Mouse (Mus musculus) brain, embryonic 18.5 days (tissue): Measurements from ENCODE around the gene Itga3.

ENCODE experiments used
- DNase-seq: peaks from one replicate; pipeline ENCODE4 v3.0.0-alpha.2; 2012; ENCODE audit warnings: low read depth, low spot score

The Itga3 gene

DNA sequence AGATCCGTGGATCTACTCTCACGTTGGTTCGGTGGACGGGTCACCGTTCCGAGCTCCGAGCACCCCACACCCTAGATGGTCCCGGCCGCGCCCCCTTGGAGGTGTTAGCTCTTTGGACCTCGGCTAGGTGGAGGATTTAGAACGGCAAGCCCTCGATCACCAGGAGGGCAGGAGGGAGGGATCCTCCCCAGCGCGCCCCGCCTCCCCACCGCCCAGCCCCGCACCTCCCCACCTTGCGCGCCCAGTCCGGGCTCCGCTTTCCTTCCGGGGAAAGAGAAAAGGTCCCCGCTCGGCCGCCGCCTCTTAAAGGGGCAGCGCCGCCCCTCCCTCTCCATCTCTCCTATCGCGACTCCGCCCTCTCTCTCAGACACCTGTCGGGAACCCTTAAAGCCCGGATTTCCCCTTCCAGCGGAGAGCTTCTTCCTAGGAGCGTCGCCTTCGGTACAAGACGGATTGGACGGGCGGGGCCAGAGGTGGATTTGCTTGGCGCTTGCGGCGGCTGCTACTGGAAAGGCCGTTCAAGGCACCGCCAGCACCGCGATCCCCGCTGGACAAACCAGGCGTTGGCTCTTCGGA lies at the start of gene Itga3:
TSS of gene Itga3 (minus strand) at position 266 of the 576 bp plus-strand sequence.
- DNase-seq: no peak

DNA sequence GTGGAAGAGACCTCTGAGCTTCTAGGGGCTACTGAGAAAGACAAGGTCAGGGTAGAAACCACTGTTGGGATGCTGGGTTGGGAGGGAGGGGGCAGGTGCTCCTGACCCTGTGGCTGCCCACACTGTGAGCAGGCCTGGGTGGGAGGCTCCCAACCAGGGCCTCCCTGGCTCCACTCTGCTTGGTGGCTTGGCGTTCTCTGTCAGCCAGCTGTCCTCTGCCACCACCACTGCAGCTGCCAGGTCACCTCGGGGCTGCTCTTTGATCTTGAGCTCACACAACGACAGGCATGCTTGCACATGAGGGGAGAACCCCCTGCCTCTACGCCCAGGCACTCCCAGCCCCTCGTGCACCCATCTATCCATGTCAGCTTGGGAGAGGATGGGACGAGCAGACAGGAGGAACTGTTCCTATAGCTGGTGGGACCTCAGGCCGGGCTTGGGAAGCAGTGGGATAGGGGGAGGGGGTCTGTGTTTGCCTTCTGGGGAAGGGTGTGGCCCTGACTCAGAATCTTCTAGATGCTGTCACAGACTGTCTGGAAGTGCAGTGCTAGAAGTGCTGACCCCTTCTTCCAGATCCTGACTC lies 48.9 kb upstream of the Itga3 start:
- DNase-seq: no peak

DNA sequence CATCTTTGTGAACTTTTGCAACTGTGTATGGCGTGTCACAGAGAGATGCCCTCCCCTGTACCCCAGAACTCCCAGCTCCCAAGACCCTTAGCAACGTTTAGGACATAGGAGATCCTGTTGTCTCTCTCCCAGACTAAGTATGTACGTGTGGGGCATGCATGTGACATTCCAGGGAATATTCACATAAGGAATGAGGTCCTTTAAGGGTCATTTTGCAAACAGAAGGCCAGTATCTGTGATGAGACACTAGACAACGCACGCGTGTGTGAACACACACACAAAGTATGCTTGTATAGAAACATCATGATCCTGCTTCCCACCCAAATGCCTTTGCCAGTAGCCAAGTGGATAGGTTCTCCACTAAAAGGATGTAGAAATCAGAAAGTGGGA lies 45.5 kb upstream of the Itga3 start:
- DNase-seq: no peak

DNA sequence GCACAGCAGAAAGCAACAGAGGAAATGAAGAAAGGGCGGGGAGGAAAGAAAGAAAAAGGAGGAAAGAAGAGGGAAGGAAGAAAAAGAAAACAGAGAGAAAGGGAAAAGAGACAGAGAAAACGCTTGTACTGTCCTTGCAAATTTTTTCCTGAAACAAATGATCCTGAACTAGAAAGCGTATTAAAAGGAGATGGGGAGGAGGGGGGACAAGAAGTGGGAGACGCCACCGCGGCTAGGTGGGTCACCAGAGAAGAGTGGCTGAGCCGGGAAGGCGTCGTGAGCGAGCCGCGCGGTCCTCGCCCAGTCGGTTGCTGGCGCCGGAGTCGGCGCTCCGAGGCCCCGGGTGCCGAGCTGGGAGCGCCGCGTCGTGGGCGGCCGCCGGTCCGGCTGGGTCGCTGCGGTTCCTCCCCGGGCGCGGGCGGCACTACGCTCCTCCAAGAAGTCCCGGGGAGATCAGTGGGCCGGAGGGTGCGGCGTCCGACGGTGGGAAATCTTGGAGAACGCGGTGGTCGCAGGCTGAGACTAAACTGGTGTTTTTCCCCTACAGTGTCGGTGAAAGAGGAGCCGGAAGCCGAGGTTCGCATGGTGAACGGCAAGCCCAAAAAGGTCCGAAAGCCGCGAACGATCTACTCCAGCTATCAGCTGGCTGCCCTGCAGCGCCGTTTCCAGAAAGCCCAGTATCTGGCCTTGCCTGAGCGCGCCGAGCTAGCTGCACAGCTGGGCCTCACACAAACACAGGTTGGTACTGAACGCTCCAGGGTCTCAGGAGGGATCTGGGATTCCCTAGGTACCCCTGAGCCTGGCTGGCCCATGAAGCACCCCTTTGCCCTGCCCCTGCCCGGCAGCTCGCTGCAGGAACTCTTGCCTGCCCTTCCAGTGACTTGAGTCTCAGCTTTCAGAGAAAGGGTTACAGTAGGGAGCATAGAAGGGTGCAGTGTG lies 44.8 kb upstream of the Itga3 start:
- DNase-seq: no peak

DNA sequence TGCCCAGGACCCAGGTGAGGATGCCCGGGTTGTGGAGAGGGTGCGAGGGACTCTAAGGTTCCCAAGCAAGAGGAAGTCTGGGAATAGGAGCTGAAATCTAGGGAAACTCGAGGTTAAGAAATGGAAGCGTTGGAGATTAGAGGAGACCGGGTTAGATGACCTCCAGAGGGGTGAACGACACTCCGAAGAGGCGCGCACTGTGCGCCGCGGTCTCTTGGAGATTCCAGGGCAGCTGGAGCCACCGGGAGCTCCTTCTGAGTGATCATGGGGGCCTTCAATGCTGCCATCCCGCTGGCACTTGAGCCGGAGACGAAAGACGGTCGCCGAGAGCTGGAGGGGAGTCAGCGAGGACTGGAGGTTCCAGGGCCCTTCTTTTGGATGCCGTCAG lies 44.0 kb upstream of the Itga3 start:
- no peak for DNase-seq

DNA sequence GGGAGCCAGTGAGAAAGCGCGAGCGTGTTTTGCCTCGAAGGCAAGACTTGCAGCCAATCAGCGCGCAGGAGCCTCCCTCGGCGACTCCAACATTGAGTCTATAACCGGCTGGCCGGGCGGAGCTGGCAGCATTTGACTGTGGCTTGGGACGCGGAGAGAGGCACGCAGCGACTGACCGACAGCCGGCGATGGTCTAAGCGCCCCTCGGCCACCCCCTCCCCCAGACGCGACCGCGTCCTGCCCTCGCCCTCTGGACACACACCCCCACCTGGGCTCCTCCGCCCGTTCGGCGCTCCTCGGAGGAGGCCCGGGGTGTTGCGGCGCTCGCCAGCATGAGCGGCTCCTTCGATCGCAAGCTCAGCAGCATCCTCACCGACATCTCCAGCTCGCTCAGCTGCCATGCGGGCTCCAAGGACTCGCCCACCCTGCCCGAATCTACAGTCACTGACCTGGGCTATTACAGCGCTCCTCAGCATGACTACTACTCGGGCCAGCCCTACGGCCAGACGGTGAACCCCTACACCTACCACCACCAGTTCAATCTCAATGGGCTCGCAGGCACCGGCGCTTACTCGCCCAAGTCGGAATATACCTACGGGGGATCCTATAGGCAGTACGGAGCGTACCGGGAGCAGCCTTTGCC lies 43.5 kb upstream of the Itga3 start, which contains the start of gene Dlx3:
TSS of gene Dlx3 (plus strand) at position 130 of the 643 bp plus-strand sequence.
- DNase-seq: no peak

DNA sequence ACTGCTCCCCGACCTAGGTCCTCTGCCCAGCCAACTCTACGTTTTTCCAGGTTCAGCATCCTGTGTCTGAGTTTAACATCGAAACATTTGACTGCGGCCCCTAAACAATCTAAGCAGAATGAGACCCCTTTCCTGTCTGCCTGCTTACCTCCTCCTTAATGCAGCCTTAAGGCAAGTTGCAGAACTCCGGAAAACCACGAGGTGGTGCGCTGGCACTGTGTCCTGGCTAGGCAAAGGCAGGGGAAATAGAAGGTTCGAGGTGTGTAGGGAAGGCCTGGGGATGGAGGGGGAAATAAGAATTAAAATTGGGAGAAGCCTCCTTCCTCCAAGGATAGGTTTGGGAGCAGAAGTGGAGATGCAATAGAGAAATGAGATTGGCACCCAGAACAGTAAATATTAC lies 41.9 kb upstream of the Itga3 start:
- no peak for DNase-seq

DNA sequence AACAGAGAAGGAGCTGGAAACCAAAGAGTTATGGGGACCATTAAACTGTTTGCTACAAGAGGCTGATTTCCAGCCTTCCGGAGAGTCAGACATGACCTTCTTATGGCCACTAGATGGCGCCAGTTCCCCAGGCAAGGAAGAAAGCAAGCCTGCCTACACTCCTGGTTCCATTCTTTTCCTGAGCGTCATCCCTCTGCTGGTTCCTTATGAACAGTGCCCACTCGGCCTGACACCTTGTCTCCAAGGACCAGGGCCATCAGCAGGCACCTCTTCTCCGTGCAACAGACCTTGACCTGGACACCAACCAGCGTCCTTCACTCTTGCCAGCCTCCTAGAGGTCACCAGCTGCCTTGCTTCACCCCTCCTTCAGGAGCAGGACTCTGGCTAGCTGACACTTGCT lies 40.4 kb upstream of the Itga3 start:
- peak; percentile 58 for DNase-seq

DNA sequence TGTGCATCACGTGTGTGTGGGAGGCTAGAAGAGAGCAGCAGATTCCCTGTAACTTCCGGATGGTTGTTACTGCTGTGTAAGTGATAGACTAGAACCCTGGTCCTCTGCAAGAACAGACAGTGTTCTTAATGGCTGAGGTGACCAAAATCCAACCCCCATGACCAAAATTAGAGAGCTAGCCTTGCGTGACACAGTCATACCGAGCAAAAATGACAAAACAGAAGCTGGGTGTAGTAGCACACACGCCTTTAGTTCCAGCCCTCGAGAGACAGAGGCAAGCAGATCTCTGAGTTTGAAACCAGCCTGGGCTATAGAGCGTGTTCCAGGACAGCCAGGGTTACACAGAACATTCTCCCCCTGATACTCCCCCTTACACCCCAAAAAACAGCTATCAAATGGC lies 33.5 kb upstream of the Itga3 start:
- DNase-seq: no peak

DNA sequence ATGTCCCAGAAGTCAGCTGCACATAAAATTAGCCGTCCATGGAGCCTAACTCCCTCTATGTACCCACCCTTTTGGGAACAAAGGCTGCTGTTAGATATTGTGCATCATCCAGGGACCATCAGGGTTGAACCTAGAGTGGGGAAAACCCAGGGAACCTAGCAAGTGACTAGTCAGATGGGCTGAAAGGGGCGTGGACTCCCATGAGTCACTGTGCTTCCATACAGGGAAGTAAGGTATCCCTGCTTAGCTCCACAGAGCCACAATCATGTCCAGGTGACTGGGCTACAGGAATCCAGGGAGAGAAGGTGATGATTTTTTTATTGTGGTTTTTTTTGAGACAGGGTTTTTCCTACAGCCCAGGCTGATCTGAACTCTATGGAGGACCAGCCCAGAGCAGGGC lies 32.4 kb upstream of the Itga3 start:
- DNase-seq: no peak

DNA sequence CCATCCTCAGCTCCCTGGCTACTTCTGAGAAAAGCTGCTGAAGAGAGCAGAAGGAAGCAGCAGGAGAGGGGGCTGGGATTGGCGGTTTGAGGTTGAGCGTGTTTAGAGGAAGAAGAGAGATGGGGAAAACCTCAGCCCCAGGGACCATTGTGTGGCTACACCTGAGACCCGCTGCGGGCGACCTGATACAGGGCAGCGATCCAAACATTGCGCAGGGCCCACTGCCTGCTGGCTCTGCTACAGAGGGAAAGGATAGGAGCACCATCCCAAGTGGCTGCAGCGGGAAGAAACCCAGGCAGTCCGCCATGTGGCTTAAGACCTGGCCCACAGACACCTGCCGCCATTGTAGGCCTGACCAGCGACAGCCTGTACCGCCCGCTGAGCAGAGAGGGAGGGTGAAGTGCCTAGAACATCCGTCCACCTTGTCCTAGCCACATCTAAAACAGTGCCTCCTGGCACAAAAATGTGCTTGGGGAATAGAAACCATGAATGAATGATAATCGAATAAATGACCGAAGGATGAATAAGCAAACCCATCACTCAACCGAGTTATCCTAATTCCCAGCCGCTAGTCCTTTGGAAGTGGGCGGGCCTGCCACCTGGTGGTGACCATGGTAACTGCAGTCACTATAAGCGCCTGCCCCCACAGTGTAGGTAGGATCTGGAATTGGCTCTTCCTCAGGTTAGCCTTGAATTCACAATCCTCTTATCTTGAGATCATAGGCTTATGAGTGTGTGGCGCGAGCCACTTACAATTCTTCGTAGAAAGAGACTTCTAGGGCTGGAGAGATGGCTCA lies 30.0 kb upstream of the Itga3 start:
- DNase-seq: no peak

DNA sequence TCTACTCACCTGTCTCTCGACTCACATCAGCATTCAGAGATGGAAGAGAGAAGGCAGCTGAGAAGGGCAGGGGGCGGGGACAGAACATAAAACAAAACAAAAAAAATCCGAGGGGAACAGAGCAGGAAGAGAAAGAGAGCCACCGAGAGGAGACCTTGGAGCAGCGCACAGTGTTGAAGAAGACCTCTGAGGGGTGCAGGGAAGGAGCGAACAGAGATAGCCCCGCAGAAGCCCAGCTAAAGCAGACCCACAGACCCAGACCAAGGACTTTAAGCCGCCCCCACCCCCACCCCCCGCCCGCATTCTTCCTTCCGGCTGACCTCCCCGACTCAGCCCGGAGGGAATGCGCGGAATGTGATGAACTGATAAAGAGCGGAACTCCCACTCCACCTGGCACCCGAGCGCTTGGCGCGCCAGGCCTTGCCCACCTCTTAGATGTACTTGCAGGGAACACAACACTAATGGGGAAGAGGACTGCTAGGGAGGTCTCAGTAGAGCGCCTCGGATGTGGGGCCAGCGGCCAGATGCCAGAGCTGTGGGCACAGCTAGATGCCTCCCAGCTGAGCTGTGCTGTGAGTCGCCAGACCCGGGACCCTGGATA lies 28.8 kb upstream of the Itga3 start:
- DNase-seq: no peak

DNA sequence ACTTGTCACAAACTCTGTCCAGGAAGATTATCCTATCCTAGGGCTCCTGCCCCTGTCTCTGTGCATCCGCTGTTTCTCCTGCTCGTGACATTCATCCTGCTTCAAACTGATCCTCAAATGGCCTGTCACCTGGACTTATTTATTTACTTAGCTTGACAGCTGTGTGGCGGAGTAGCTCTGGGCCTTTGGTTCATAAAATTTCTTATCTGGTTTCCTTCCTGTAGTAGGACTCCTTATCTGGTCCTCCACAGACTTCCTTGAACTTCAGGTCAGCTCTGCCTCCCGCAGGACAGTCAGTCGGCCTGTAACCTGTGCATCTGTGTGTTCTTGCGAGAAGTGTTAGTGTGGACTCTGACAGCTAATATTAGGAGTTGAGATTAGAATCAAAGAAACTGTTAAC lies 27.7 kb upstream of the Itga3 start:
- no peak for DNase-seq

DNA sequence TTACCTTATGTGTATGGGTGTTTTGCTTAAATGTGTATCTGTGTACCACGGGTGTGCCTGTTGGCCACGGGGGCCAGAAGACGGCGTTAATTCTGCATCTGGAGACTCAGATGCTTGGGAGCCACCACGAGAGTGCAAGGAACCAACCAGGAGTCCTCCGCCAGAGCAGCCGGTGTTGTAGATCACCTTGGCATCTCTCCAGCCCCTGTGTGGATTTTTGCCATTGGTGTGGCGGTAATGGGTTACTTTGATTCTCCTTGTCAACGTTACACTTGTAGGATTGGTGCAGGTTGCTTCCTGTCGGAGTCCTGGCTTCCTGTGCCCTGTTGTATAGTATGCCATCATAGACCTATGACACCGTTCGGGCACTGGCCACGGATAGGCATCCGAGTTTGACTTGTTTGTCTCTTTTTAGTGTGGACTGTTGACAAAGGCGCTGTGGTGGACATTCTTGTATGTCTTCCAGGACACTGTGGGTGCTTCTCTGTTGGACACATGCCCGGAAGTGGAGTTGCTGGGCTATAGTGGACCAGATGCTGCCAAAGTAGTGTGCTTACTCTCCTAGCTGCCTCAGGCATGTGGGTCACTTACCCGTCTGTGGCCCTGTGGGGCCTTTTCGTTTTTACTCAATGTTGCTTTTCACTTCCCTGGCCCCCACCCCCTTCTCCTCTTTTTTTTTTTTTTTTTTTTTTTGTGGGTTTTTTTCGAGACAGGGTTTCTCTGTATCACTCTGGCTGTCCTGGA lies 25.7 kb upstream of the Itga3 start:
- no peak for DNase-seq

DNA sequence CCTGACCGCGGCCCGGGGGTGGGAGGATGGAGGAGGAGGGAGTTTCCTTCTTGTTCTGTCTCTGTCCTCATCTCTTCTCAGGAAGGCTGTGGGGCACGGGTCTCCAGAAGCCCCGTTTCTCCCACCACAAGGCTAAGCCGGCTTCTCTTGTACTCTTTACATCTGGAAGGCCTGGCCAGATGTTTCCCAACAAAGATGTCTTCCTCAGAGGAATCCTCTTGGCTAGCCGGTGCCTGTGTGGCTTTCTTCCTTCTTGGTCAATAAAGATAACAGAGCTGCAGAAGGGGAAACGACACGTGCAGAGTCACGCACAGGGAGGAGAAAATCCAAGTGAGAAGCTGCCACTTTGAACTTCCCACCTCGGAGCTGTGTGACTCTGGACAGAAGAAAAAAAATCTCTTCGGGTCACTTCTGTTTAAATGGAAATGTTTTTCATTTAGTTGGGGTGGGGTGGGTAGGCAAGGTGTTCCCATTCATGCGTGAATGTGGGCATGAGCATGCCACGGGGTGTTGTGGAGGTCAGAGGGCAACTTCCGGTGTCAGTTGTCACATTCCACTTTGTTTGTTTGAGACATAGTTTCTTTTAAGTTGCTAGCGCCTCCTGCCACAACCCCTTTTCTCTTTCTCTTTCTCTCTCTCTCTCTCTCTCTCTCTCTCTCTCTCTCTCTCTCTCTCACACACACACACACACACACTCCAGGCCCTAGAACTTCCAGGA lies 24.6 kb upstream of the Itga3 start:
- DNase-seq: no peak

DNA sequence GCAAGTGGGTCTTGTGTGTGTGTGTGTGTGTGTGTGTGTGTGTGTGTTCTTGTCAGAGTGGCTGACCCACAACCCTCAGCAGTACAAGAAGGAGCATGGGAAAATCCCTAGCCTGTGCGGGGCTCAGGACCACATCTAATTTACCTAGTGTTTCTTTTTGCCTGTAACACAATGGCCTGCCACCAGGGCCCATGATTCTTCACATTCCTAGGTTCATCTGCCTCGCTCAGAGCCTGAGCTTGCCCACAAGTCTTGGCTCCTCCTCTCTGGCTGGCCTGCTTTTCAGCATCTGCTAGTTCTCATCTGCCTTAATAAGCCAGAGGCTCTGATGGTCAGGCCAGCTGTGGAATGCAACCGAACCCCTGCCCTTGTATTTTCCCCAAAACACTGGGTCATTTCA lies 23.8 kb upstream of the Itga3 start:
- DNase-seq: no peak

DNA sequence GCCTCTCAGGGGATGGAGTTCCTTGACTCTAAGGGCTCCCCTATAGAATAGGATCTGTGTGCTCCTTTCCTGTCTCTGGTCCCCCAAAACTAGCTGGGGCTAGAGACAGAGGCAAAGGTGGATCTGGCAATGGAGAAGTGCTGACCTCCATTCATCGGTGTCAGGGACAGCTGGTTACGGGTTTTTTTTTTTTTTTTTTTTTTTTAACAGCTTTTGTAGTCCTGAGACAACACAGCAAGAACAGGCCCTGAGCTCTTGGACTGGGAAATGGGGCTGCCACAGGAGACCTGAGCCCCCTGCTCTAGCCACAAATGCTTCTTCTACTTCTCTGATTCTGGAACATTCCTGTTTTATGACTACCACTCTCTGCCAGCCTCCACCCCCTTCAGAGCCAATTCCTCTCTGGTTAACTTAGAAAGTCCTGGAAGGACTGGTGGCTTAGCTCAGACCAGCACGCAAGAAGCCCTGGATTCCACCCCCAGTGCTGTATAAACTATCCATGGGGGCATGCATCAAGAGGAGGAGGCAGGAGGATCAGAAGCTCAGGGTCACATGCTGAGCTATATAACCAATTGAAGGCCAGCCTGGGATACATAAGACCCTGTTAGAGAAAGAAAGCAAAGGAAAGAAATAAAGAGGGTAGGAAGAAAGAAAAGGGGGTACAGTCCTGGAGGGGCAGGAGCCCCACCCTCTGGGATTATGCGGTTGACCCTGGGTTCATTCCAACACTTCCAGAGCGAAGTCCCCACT lies 21.9 kb upstream of the Itga3 start:
- DNase-seq: no peak

DNA sequence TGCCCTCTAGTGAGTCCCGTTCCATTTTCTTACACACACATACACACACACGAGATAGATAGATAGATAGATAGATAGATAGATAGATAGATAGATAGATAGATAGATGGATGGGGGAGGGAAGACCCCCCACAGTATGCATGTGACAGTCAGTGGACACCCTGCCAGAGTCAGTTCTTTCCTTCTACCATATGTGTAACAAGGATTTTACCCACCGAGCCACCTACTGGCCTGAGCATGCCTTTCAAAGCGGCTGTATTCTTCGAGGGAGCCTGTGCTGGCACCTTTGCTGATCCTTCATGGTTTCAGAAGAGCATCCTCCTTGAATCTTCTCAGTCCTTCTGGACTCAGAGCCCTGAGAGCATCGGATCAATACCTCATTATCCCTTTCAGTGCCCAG lies 21.3 kb upstream of the Itga3 start:
- no peak for DNase-seq
